Mouse (Mus musculus) heart, adult 11 months (tissue): ENCODE results near the gene Tomm20l.

Experiments
- DNase-seq: peaks from one replicate; pipeline ENCODE4 v3.0.0; 2022

Tomm20l gene

GRCm38 (mm10) chr12:71157974-71158373 lies 46.7 kb downstream of the Tomm20l start:
- DNase-seq, result no peak

GRCm38 (mm10) chr12:71164410-71164809 lies 53.2 kb downstream of the Tomm20l start:
- peak; percentile 29 for DNase-seq

GRCm38 (mm10) chr12:71169911-71170310 lies 58.7 kb downstream of the Tomm20l start:
- DNase-seq, result no peak
